Mouse (Mus musculus): ENCODE data around the gene Mettl9. TPM values are rescaled to one million over a fixed set of nuclear protein-coding genes. Genes with fewer than 3 reads are reported as not detected.
"Not testable (repeated sequence)": the region's sequence is repeated elsewhere in the genome, so short reads cannot be mapped to it uniquely, and the experiment has no call there.

Mettl9 gene
- polyA plus RNA-seq, 1 experiment from 2014 or later: 215 TPM

DNA sequence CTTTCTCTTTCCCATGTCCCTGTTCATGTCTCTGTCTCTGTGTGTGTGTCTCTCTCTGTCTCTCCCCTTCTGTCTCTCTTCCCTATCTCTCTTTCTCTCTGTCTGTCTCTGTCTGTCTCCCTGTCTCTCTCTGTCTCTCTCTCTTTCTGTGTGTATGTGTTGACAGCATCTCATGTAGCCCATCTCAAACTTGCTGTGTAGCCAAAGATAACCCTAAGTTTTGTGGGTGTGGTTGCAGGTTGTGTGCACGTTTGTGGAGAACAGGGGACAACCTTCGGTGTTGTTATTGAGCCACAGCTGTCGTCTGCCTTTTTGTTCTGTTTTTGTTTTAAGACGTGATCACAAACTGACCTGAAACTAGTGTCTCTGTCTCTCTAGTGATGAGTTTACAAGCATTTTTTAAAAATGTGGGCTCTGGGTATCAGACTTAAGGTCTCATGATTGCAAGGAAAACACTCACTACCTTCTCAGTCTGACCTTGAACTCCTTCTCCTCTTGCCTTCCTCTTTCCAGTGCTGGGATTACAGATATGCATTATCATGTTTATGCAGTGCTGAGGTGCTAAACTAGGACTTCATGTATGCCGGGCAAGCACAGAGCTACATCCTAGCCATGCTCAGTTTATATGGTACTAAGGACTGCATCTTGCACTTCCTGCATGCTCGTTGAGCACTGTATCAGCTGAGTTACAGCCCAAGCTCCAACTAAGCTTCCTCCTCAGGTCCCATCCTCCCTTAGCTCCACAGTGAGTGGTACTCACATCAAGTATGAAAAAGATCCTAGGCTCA lies 8.8 kb upstream of the Mettl9 start:
- Histone ChIP-seq H3K4me1 (replicated peaks) (no peaks in the 10 kb centered on the region), H3K27me3 (ENCODE audit: insufficient read depth, poor library complexity, severe bottlenecking) (peaks cover 8% of the 10 kb centered on the region; the same call in 1 of the 2 replicates), H3K9me3 (no peaks in the 10 kb centered on the region), H3K27ac (no peak overlapping the region), H3K4me3 (no peak overlapping the region), H3K36me3 (no peaks in the 10 kb centered on the region)
- WGBS: 77% methylated on average over 6 of the region's 6 CpGs
- no peak for DNase-seq (ENCODE audit: low spot score)

DNA sequence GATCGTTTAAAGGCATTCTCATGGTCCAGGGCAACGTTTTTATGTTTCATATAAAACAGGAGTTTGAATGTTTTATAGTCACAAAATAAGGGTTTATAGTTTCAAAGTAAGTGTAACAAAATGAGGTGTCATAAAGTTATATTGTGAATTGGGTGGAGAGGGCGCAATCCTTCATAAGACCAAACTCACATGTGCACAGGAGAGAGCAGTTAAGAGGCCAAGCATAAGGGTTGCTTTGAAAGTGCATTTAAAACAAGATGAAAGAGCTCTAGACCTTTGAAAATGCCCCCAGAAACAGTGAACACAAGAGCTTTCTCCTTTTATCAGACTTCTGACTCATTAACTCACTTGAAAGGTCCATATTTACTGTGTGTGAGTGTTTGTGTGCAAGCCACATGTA lies 7.9 kb upstream of the Mettl9 start:
- no peak for DNase-seq (ENCODE audit: low spot score)
- WGBS: 67% methylated on average over 3 of the region's 3 CpGs
- Histone ChIP-seq H3K27ac (no peak overlapping the region), H3K4me1 (replicated peaks) (no peaks in the 10 kb centered on the region), H3K9me3 (no peaks in the 10 kb centered on the region), H3K36me3 (no peaks in the 10 kb centered on the region), H3K4me3 (no peak overlapping the region), H3K27me3 (ENCODE audit: insufficient read depth, poor library complexity, severe bottlenecking) (peaks cover 12% of the 10 kb centered on the region; the same call in 1 of the 2 replicates)

DNA sequence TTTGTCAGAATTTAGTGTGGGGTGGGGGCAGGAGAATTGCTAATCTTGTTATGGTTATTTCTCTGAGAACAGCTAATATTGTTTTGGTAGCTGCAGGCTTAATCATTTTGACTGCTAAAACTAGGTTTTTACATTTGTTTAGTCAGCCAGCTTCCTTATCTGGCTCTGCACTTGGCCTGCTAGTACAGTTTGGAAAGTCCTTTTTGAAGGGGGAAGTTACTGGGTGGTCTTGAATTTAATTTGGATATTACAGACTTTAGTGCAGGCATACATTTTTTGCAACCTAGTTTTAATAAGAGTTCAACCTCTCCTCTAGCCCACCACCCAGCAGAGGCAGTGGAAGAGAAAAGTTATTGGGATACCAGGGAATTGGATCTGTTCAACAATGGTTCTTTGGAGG lies 4.3 kb upstream of the Mettl9 start:
- not testable (repeated sequence) for H3K36me3 ChIP-seq; H3K4me1 ChIP-seq (replicated peaks); H3K27ac ChIP-seq; DNase-seq (ENCODE audit: low spot score); H3K4me3 ChIP-seq; H3K9me3 ChIP-seq
- peaks cover 22% of the 10 kb centered on the region for H3K27me3 ChIP-seq (ENCODE audit: insufficient read depth, poor library complexity, severe bottlenecking)

DNA sequence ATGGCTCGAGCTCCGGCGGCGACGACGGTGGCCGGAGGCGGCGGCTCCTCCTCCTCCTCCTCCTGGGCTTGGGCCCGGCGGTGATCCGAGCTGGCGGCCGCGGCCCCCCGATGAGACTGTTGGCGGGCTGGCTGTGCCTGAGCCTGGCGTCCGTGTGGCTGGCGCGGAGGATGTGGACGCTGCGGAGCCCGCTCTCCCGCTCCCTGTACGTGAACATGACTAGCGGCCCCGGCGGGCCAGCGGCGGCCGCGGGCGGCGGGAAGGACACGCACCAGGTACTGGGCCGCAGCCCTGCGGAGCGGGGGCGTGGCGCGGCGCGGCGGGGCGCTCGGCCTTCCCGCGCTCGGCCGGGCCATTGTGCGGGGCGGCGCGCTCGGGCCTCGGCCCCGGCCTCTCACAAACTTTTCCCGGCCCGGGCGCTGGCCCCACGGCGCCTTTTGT lies 476 bp downstream of the Mettl9 start:
- Histone ChIP-seq H3K27me3 (ENCODE audit: insufficient read depth, poor library complexity, severe bottlenecking) (peaks cover 16% of the 10 kb centered on the region), H3K9me3 (no peaks in the 10 kb centered on the region), H3K4me3 (peak overlapping the region; percentile 94), H3K4me1 (replicated peaks) (peaks cover 32% of the 10 kb centered on the region), H3K27ac (peak overlapping the region; percentile 100), H3K36me3 (no peaks in the 10 kb centered on the region)
- DNase-seq (ENCODE audit: low spot score): no peak
- under 1% methylated on average over 63 of the region's 63 CpGs for WGBS

DNA sequence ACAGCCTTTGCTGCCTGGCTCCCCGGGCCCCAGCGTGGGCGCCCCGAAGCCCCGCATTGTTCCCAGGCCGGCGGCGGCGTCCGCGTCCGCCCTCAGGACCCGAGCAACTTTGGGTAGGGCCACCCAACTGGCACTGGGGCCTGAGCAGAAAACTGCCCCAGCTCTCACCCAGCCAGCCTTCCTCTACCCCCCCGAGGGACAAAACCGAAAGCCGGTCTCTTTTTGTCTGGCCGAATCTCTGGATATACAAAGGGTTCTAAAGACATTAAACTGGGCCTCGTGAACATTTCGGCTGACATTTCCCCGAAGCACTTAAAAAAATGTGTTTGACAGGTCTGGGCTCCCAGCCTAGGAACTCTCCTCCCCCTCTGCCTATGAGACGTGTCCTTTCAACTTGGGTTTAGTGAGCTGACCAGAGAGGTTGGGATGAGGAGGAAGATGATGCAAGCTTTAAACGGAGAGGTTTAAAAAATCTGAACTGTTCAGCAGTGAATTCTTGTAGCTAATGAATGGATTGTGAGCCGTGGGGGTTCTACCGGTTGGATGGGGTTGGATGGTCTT lies 996 bp downstream of the Mettl9 start:
- peak overlapping the region; percentile 100 for H3K27ac ChIP-seq
- H3K4me1 ChIP-seq (replicated peaks): peaks cover 32% of the 10 kb centered on the region
- H3K4me3 ChIP-seq: peak overlapping the region; percentile 94
- peaks cover 16% of the 10 kb centered on the region for H3K27me3 ChIP-seq (ENCODE audit: insufficient read depth, poor library complexity, severe bottlenecking)
- under 1% methylated on average over 24 of the region's 24 CpGs for WGBS
- peak; percentile 64 for DNase-seq (ENCODE audit: low spot score)
- no peaks in the 10 kb centered on the region for H3K9me3 ChIP-seq
- H3K36me3 ChIP-seq: no peaks in the 10 kb centered on the region

DNA sequence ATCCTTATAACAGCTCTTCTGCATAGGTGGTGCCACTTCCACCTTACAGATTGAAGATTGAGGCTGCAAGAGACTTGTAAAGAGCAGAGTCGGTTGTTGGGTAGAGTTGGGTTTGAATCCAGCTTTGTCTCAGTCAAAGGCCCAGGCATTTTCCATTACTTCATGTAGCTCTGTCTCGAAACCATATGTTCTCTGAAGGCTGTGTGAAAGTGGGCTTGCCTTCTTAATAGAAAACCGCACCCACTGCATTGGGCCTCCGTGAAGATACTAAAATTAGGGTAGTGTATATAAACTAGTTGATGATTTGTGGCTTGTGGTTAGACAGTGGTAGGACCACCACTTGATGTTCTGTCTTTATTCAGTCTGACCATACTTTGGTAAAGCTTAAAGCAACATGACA lies 6.3 kb downstream of the Mettl9 start:
- WGBS: 94% methylated on average over 4 of the region's 4 CpGs
- Histone ChIP-seq H3K4me1 (replicated peaks) (peaks cover 27% of the 10 kb centered on the region), H3K27me3 (ENCODE audit: insufficient read depth, poor library complexity, severe bottlenecking) (no peaks in the 10 kb centered on the region), H3K36me3 (peaks cover 12% of the 10 kb centered on the region), H3K9me3 (peaks cover 5% of the 10 kb centered on the region; the same call in 1 of the 2 replicates), H3K4me3 (no peak overlapping the region), H3K27ac (no peak overlapping the region)
- DNase-seq (ENCODE audit: low spot score): no peak

DNA sequence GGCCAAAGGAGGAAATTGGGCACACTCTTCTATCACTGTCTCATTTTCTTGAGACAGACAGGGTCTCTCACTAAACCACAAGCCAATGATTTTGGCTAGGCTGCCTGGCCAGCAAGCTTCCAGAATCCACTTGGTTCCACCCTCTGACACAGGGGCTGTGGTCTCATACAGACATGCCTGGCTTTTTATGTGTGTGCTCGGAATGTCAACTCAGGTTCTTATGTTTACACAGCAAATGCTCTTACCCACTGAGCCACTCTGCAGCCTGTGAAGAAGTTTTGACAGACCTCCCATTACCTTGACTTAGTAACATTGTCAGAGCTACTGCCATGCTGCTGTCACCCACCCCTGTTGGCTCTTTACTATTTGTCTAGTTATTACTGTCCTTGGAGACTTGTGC lies 7.7 kb downstream of the Mettl9 start:
- DNase-seq (ENCODE audit: low spot score): no peak
- peaks cover 14% of the 10 kb centered on the region for H3K4me1 ChIP-seq (replicated peaks)
- H3K27me3 ChIP-seq (ENCODE audit: insufficient read depth, poor library complexity, severe bottlenecking): no peaks in the 10 kb centered on the region
- H3K27ac ChIP-seq: no peak overlapping the region
- H3K36me3 ChIP-seq: peaks cover 12% of the 10 kb centered on the region
- 76% methylated on average over 1 of the region's 1 CpGs for WGBS
- no peak overlapping the region for H3K4me3 ChIP-seq
- H3K9me3 ChIP-seq: peaks cover 5% of the 10 kb centered on the region; the same call in 1 of the 2 replicates

DNA sequence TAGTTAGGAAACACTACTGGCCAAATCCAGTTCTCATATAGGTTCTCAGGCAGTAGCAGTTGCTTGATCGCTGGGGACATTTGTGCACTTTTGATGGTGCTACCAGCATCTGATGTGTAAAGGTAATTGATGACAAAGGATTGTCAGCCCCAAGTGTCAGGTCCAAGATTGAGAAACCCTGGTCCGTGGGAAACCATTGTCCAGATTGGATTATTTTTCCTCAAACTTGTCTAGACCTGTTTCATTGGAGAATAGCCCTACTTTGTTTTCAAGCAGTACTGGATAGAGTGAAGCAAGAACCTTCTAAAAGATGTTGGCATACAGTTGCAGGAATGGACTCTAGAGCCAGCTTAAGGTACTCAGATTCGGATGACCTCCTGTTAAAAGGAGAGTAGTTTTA lies 8.8 kb downstream of the Mettl9 start:
- Histone ChIP-seq H3K4me3 (no peak overlapping the region), H3K36me3 (peaks cover 15% of the 10 kb centered on the region), H3K27ac (no peak overlapping the region), H3K27me3 (ENCODE audit: insufficient read depth, poor library complexity, severe bottlenecking) (no peaks in the 10 kb centered on the region), H3K9me3 (peaks cover 5% of the 10 kb centered on the region; the same call in 1 of the 2 replicates), H3K4me1 (replicated peaks) (peaks cover 4% of the 10 kb centered on the region; the same call in 1 of the 2 replicates)
- DNase-seq (ENCODE audit: low spot score): no peak
- 96% methylated on average over 3 of the region's 3 CpGs for WGBS

DNA sequence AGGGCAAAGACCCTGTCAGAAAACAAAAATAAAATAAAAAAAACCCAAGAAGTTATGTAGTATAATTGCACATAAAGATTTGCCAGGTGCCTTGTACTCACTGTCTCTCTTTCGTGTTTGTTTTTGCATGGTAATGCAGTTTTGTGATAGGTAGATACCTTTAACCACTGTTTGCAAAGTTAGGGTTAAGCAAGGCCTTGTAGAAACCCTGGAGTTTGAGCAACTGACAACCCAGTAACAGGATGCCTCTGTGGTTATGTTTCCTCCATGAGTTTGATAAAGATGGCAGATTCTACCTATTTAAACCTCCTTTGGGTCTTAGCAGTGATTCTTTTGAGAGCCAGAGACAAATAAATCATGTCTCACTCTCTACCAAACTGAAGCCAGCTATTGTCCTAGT lies 9.3 kb downstream of the Mettl9 start:
- no peak overlapping the region for H3K4me3 ChIP-seq
- WGBS: 94% methylated on average over 1 of the region's 1 CpGs
- peaks cover 5% of the 10 kb centered on the region; the same call in 1 of the 2 replicates for H3K9me3 ChIP-seq
- DNase-seq (ENCODE audit: low spot score): no peak
- H3K27ac ChIP-seq: no peak overlapping the region
- H3K27me3 ChIP-seq (ENCODE audit: insufficient read depth, poor library complexity, severe bottlenecking): no peaks in the 10 kb centered on the region
- H3K4me1 ChIP-seq (replicated peaks): no peaks in the 10 kb centered on the region
- peaks cover 20% of the 10 kb centered on the region for H3K36me3 ChIP-seq

DNA sequence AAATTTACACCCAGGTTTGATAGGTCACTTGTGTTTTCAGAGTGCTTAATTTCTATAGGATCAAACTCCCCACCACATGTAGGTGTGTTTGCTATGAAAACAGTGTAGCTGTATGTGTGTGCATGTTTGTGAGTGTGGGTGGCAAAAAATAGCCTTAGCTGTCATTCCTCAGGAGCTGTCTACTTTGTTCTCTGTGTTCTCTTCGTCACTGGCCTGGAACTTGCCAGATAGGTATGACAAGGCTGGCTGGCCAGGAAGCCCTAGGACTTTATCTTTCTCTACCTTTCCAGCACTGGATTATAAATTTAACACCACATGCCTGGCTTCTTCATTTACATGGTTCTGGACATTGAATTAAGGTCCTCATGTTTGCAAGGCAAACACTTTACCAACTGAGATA lies 10.0 kb downstream of the Mettl9 start:
- Histone ChIP-seq H3K9me3 (peaks cover 5% of the 10 kb centered on the region; the same call in 1 of the 2 replicates), H3K36me3 (peaks cover 27% of the 10 kb centered on the region), H3K4me3 (no peak overlapping the region), H3K27me3 (ENCODE audit: insufficient read depth, poor library complexity, severe bottlenecking) (no peaks in the 10 kb centered on the region), H3K27ac (no peak overlapping the region), H3K4me1 (replicated peaks) (no peaks in the 10 kb centered on the region)
- no peak for DNase-seq (ENCODE audit: low spot score)
- WGBS: 94% methylated on average over 1 of the region's 1 CpGs

DNA sequence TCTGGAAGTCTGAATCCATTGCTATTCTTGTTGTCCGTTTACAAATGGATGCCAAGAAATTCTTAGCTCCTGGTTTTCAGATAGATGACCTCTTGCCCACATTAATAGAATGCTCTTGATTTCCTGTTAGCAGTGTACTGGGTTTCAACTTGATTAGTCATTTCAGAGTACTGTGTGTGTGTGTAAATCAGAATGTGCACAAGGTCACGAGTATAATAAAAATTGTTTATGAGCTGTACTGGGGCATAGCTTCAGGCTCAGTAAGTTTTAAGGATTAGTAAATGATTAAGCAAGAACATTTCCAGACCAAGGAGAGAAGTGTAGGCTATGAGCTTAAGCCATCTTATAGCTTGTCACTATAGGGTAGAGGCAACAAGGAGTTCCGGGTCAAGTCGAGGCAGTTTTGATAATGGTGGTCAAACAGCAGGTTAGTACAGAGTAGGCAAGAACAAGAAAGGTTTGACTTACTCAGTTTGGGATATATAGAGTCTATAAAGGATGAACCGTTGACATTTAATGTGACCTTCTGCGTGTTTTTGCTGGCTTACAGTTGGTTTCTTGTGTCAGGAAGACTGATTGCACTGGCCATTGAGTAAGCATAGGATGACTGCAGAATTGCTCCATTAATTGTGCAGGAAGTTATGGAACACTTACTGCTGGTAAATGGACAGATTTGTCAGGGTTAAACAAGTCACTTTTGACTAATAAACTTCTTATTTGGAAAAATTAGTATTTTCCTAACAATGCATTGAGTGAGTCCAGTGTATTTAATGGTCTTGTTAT lies 11.6 kb downstream of the Mettl9 start:
- Histone ChIP-seq H3K27me3 (ENCODE audit: insufficient read depth, poor library complexity, severe bottlenecking) (no peaks in the 10 kb centered on the region), H3K4me3 (no peak overlapping the region), H3K27ac (no peak overlapping the region), H3K4me1 (replicated peaks) (no peaks in the 10 kb centered on the region), H3K9me3 (peaks cover 5% of the 10 kb centered on the region; the same call in 1 of the 2 replicates), H3K36me3 (peaks cover 43% of the 10 kb centered on the region)
- DNase-seq (ENCODE audit: low spot score): no peak
- WGBS: 97% methylated on average over 6 of the region's 6 CpGs

DNA sequence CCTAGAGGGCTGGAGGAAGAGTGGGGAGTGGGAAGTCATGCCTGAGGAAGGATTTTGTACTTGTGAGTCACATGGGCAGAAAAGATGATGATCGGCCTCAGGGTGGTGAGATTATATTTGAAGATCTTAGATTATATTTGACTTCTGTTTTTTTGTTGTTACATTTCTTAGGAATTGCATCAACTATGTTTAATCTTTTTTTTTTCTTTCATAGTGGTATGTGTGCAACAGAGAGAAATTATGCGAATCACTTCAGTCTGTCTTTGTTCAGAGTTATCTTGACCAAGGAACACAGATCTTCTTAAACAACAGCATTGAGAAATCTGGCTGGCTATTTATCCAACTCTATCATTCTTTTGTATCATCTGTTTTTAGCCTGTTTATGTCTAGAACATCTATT lies 13.4 kb downstream of the Mettl9 start:
- Histone ChIP-seq H3K27me3 (ENCODE audit: insufficient read depth, poor library complexity, severe bottlenecking) (no peaks in the 10 kb centered on the region), H3K4me3 (no peak overlapping the region), H3K9me3 (peaks cover 5% of the 10 kb centered on the region; the same call in 1 of the 2 replicates), H3K27ac (no peak overlapping the region), H3K4me1 (replicated peaks) (no peaks in the 10 kb centered on the region), H3K36me3 (peaks cover 61% of the 10 kb centered on the region)
- DNase-seq (ENCODE audit: low spot score): no peak
- 98% methylated on average over 2 of the region's 2 CpGs for WGBS

DNA sequence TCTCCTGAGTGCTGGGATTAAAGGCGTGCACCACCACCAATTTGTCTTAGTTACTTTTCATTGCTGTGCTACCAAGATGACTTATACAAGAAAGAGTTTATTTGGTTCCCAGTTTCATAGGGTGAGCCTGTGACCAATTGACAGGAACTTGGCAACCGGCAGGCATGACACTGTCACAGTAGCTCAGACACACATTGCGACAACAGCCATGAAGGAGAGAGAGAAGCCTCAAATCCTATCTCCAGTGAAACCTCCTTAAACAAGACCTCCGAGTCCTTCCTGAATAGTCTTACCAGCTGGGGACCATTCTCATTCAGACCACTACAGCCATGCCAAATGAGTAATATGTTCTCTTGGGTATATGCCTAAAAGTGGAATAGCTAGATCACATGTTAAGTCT lies 18.8 kb downstream of the Mettl9 start:
- Histone ChIP-seq H3K9me3 (no peaks in the 10 kb centered on the region), H3K4me3 (no peak overlapping the region), H3K36me3 (peaks cover 99% of the 10 kb centered on the region), H3K4me1 (replicated peaks) (no peaks in the 10 kb centered on the region), H3K27ac (no peak overlapping the region), H3K27me3 (ENCODE audit: insufficient read depth, poor library complexity, severe bottlenecking) (no peaks in the 10 kb centered on the region)
- WGBS: 92% methylated on average over 4 of the region's 4 CpGs
- no peak for DNase-seq (ENCODE audit: low spot score)
